Mouse (Mus musculus) myocyte (in vitro differentiated cells): ENCODE data around the gene Fmo5.

Experiments
- CEBPB ChIP-seq: IDR thresholded peaks from 2 replicates; pipeline ENCODE4 v1.6.1; 2011; ENCODE audit warnings: mild to moderate bottlenecking, moderate library complexity; ENCODE audit not compliant: poor library complexity, insufficient read depth, severe bottlenecking
- E2F4 ChIP-seq: IDR thresholded peaks from one replicate; pipeline ENCODE4 v1.6.1; 2011; ENCODE audit warnings: mild to moderate bottlenecking, control low read depth, moderate library complexity; ENCODE audit not compliant: insufficient read depth
- MAX ChIP-seq: IDR thresholded peaks from one replicate; pipeline ENCODE4 v1.6.1; 2011; ENCODE audit warnings: low read depth, mild to moderate bottlenecking, control low read depth
- MYOG ChIP-seq, 3 experiments: IDR thresholded peaks; one replicate each; pipeline ENCODE4 v1.6.1; 2011; ENCODE audit warnings: control low read depth in 2 of 3, low read depth in 2 of 3, mild to moderate bottlenecking in 2 of 3; ENCODE audit not compliant: insufficient read length in 2 of 3, control insufficient read depth in 1 of 3, insufficient read depth in 1 of 3
- POLR2A ChIP-seq: IDR thresholded peaks from one replicate; pipeline ENCODE4 v1.6.1; 2011; ENCODE audit warnings: low read depth, mild to moderate bottlenecking, control low read depth, moderate library complexity; ENCODE audit not compliant: insufficient read length
- POLR2AphosphoS2 ChIP-seq: IDR thresholded peaks from one replicate; pipeline ENCODE4 v1.6.1; 2011; ENCODE audit warnings: low read depth, control low read depth; ENCODE audit not compliant: insufficient read length
- REST ChIP-seq: IDR thresholded peaks from one replicate; pipeline ENCODE4 v1.6.1; 2011; ENCODE audit warnings: mild to moderate bottlenecking, control low read depth, moderate library complexity; ENCODE audit not compliant: insufficient read depth, insufficient read length
- SRF ChIP-seq: IDR thresholded peaks from one replicate; pipeline ENCODE4 v1.6.1; 2011; ENCODE audit warnings: low read depth; ENCODE audit not compliant: control insufficient read depth, insufficient read length
- TCF12 ChIP-seq: IDR thresholded peaks from one replicate; pipeline ENCODE4 v1.6.1; 2011; ENCODE audit warnings: mild to moderate bottlenecking, control low read depth; ENCODE audit not compliant: poor library complexity, insufficient read depth, severe bottlenecking
- TCF3 ChIP-seq: IDR thresholded peaks from one replicate; pipeline ENCODE4 v1.6.1; 2011; ENCODE audit warnings: low read depth, control low read depth; ENCODE audit not compliant: insufficient read length
- USF1 ChIP-seq: IDR thresholded peaks from one replicate; pipeline ENCODE4 v1.6.1; 2011; ENCODE audit warnings: low read depth, mild to moderate bottlenecking, control low read depth, moderate library complexity

GRCm38 (mm10) chr3:97682576-97682975 is 54.0 kb downstream of the Fmo5 start:
- no peak for TF ChIP-seq POLR2A
- no peak for TF ChIP-seq SRF
- TF ChIP-seq CEBPB, result no peak
- TF ChIP-seq USF1, result no peak
- no peak for TF ChIP-seq TCF12
- TF ChIP-seq POLR2AphosphoS2, result no peak
- no peak for TF ChIP-seq E2F4
- no peak for TF ChIP-seq MYOG (IDR thresholded peaks at IDR 0.05; ENCODE audit: control insufficient read depth in 1 of 3, insufficient read depth in 1 of 3, insufficient read length in 2 of 3, low read depth in 2 of 3)
- TF ChIP-seq MAX, result no peak
- no peak for TF ChIP-seq REST
- no peak for TF ChIP-seq TCF3
